Mouse (Mus musculus) kidney, postnatal 0 days (tissue): ENCODE results near the gene Selp. TPM values are rescaled to one million over a fixed set of nuclear protein-coding genes. Genes with fewer than 3 reads are reported as not detected.

Experiments used
- ATAC-seq: fragments of 200-750 bp; cut with Nextera tagmentation; replicated peaks from 2 replicates; pipeline ENCODE4 v1.8.0; 2017; ENCODE audit warnings: low read depth, moderate number of reproducible peaks, moderate TSS enrichment, moderate library complexity; ENCODE audit not compliant: low FRiP score
- DNase-seq: peaks from one replicate; pipeline ENCODE4 v3.0.0-alpha.2; 2016; ENCODE audit warnings: low spot score
- H3K27ac ChIP-seq: fragments of 300-500 bp; sonication (generic); 2 replicates; pipeline ENCODE4 v1.5.1; 2014; ENCODE audit warnings: mild to moderate bottlenecking
- H3K27me3 ChIP-seq: fragments of 300-500 bp; sonication (generic); 2 replicates; pipeline ENCODE4 v1.6.1; 2014; ENCODE audit warnings: low read length, mixed read lengths; ENCODE audit not compliant: insufficient read depth
- H3K36me3 ChIP-seq: fragments of 300-500 bp; sonication (generic); 2 replicates; pipeline ENCODE4 v1.6.1; 2014; ENCODE audit warnings: low read length, mixed read lengths; ENCODE audit not compliant: insufficient read depth
- H3K4me1 ChIP-seq: fragments of 300-500 bp; sonication (generic); replicated peaks from 2 replicates; pipeline ENCODE4 v1.6.1; 2014; ENCODE audit warnings: antibody characterized with exemption, low read length, mixed read lengths; ENCODE audit not compliant: insufficient read depth
- H3K4me2 ChIP-seq: fragments of 300-500 bp; sonication (generic); 2 replicates; pipeline ENCODE4 v1.6.1; 2014; ENCODE audit warnings: mild to moderate bottlenecking, low read length, moderate library complexity, mixed read lengths
- H3K4me3 ChIP-seq: fragments of 300-500 bp; sonication (generic); replicated peaks from 2 replicates; pipeline ENCODE4 v1.5.1; 2014; ENCODE audit warnings: low read depth, low read length
- H3K9ac ChIP-seq: fragments of 300-500 bp; sonication (generic); 2 replicates; pipeline ENCODE4 v1.6.1; 2014; ENCODE audit warnings: low read depth, low read length
- H3K9me3 ChIP-seq: fragments of 300-500 bp; sonication (generic); replicated peaks from 2 replicates; pipeline ENCODE4 v1.6.1; 2016; ENCODE audit warnings: low read length, inconsistent platforms, mixed read lengths
- CTCF ChIP-seq: IDR thresholded peaks from 2 replicates; pipeline ENCODE4 v1.5.1; 2016; ENCODE audit warnings: antibody characterized with exemption, low read depth, mild to moderate bottlenecking, moderate library complexity
- WGBS: fragments of 180-500 bp; shearing (Covaris S2); extraction: QIAGEN DNeasy Blood & Tissue Kit; methylation state at CpG from one replicate; pipeline ENCODE4 v1.1.7; 2014; 5-methylcytosine and 5-hydroxymethylcytosine counted together
- polyA plus RNA-seq: library from polyadenylated mRNA; unstranded; fragments of >200 nt; fragmentation: Nextera tagmentation; extraction: Ambion mirVana; gene quantifications from 2 replicates; pipeline ENCODE4 v1.2.1, GENCODE M21; 2015

The Selp gene
- polyA plus RNA-seq, 1 experiment from 2014 or later: 0.17 TPM

DNA sequence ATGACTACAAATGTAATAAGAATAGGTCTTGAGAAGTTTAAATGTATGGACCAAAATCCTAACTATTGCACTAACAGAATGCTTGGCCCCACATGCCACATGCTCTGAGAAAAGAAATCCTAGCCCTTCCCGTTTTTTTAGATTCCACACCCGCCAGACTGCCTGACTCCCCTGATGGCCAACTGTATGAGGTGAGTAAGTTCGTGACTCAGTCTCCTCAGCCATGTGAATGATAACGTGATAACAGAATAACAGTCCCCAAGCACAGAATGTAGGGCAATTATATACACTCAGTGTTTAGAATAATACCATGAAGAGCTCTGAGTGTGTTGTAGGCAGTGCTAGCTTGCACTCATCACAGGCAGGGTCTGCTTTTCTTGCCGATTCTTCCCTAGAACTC lies 784 bp upstream of the Selp start:
- DNase-seq (no peak), ATAC-seq (no peak)
- Histone ChIP-seq H3K4me1 (no peaks in the 10 kb centered on the region), H3K9me3 (no peaks in the 10 kb centered on the region), H3K27me3 (no peaks in the 10 kb centered on the region), H3K9ac (no peak overlapping the region), H3K27ac (no peak overlapping the region), H3K36me3 (no peaks in the 10 kb centered on the region), H3K4me2 (no peak overlapping the region), H3K4me3 (no peak overlapping the region)
- no peak for TF ChIP-seq CTCF
- 73% methylated on average over 5 of the region's 5 CpGs for WGBS

- no peak for ATAC-seq
- no peak overlapping the region for H3K4me3 ChIP-seq
- TF ChIP-seq CTCF: no peak
Observed at GRCm38 (mm10) chr1:164115647-164116046, 583 bp downstream of the Selp start.

GRCm38 (mm10) chr1:164117869-164118268 lies 2.8 kb downstream of the Selp start:
- H3K4me1 ChIP-seq: no peaks in the 10 kb centered on the region
- no peaks in the 10 kb centered on the region for H3K9me3 ChIP-seq
- H3K36me3 ChIP-seq: no peaks in the 10 kb centered on the region
- WGBS: 85% methylated on average over 6 of the region's 6 CpGs
- no peak for TF ChIP-seq CTCF
- no peaks in the 10 kb centered on the region for H3K27me3 ChIP-seq
- H3K27ac ChIP-seq: no peak overlapping the region
- H3K9ac ChIP-seq: no peak overlapping the region
- ATAC-seq: no peak
- no peak overlapping the region for H3K4me2 ChIP-seq
- no peak overlapping the region for H3K4me3 ChIP-seq
- no peak for DNase-seq

More at GRCm38 (mm10) chr1:164115647-164116046, 583 bp downstream of the Selp start:
- Histone ChIP-seq H3K27ac (no peak overlapping the region), H3K9ac (no peak overlapping the region), H3K4me1 (no peaks in the 10 kb centered on the region), H3K4me2 (no peak overlapping the region), H3K27me3 (no peaks in the 10 kb centered on the region), H3K9me3 (no peaks in the 10 kb centered on the region), H3K36me3 (no peaks in the 10 kb centered on the region)
- DNase-seq: no peak
- 84% methylated on average over 6 of the region's 6 CpGs for WGBS

DNA sequence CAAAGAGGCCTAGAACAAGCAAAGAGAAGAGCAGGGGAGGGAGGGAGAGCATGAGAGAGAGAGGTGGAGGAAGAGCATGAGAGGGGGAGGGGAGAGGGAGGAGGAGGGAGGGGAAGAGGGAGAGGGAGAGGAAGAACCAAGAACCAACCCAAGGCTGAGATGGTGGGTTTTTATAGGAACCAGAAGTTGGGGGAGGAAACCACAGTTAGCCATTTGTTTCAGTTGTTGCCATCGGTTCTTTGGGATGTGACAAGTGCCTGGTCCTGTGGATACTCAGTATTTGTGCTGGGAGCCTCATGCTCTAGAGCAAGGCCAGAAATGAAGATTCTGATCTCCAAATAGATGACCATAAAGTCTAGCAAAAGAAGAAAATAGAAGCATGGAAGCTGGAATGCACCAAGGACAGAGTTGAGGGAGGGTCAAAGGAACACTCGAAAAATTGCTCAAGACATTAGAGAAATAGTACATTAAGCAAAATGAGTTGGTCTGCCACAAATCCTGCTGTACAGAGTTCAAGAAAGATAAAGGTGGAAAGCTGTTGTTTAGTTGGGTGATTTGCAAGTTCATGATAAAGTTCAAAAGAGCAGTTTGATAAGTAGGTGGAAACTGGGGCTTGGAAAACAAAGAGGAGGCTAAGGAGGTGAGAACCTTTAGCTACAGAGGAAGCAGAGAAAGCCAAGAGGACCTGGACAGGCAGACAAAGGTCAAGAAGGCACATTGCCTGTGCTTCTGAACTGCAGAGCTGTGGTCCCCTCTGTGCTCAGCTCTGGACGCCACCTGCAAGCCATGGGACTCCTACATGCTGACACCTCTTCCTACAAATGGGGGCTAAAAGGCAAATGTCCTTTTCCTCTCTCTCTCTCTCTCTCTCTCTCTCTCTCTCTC lies 5.1 kb downstream of the Selp start:
- Histone ChIP-seq H3K9ac (no peak overlapping the region), H3K4me3 (no peak overlapping the region), H3K27ac (no peak overlapping the region), H3K4me1 (no peaks in the 10 kb centered on the region), H3K27me3 (no peaks in the 10 kb centered on the region), H3K4me2 (no peak overlapping the region), H3K36me3 (no peaks in the 10 kb centered on the region), H3K9me3 (no peaks in the 10 kb centered on the region)
- 61% methylated on average over 3 of the region's 3 CpGs for WGBS
- DNase-seq: no peak
- TF ChIP-seq CTCF: no peak
- ATAC-seq: no peak

DNA sequence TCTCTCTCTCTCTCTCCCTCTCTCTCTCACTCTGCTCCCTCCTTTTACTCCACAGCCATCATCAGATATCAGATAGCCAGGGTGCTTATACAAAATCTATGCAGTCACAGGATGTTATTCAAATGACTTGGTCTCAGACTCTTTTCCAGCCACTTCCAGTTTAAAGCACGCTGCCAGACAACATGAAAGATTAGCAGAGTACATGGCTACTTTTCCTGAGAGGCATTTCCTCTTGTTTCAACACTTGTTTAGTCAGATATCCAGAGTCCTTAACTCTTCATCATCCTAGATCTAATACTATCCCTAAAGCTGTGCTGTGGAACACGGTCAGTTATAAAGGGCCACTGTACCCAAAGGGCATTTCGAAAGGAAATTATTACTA lies 5.7 kb downstream of the Selp start:
- H3K27me3 ChIP-seq: no peaks in the 10 kb centered on the region
- no peak overlapping the region for H3K27ac ChIP-seq
- no peak overlapping the region for H3K4me2 ChIP-seq
- no peak overlapping the region for H3K4me3 ChIP-seq
- 76% methylated on average over 3 of the region's 3 CpGs for WGBS
- H3K9ac ChIP-seq: no peak overlapping the region
- no peaks in the 10 kb centered on the region for H3K4me1 ChIP-seq
- ATAC-seq: no peak
- DNase-seq: no peak
- H3K36me3 ChIP-seq: no peaks in the 10 kb centered on the region
- H3K9me3 ChIP-seq: no peaks in the 10 kb centered on the region
- no peak for TF ChIP-seq CTCF

- Histone ChIP-seq H3K36me3 (no peaks in the 10 kb centered on the region), H3K27ac (no peak overlapping the region), H3K4me3 (no peak overlapping the region), H3K9me3 (no peaks in the 10 kb centered on the region), H3K4me2 (no peak overlapping the region), H3K9ac (no peak overlapping the region), H3K4me1 (no peaks in the 10 kb centered on the region), H3K27me3 (no peaks in the 10 kb centered on the region)
- no peak for TF ChIP-seq CTCF
- ATAC-seq: no peak
- WGBS: 54% methylated on average over 3 of the region's 3 CpGs
- no peak for DNase-seq
Observed at GRCm38 (mm10) chr1:164123836-164124235, 8.8 kb downstream of the Selp start.
